Mouse (Mus musculus): ENCODE data around the gene Invs.

Gene Invs

GRCm38 (mm10) chr4:48458436-48458835, 178.9 kb downstream of the Invs start:
- no peak for DNase-seq (ENCODE audit: low read depth, low spot score)

DNA sequence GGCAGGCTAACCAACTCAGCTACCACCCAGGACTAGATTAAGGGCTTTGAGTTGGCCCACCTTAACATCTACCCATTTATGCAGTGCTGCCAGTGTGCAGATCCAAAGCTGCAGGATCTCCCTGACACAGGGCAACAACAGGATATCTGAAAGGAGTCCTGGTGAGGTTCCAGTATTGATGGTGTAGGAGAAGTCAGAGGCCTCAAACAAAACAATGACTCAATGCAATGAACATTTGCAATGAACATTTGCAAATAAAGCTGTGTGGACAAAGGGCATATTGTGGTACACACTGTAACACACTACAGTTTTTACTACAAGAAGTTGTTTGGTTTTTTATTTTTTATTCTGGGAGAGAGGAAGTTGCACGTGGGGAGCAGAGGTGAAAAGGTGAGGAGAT, 181.5 kb downstream of the Invs start:
- DNase-seq (ENCODE audit: low read depth, low spot score): no peak

GRCm38 (mm10) chr4:48470977-48471376, 191.4 kb downstream of the Invs start:
- no peak for DNase-seq (ENCODE audit: low read depth, low spot score)

DNA sequence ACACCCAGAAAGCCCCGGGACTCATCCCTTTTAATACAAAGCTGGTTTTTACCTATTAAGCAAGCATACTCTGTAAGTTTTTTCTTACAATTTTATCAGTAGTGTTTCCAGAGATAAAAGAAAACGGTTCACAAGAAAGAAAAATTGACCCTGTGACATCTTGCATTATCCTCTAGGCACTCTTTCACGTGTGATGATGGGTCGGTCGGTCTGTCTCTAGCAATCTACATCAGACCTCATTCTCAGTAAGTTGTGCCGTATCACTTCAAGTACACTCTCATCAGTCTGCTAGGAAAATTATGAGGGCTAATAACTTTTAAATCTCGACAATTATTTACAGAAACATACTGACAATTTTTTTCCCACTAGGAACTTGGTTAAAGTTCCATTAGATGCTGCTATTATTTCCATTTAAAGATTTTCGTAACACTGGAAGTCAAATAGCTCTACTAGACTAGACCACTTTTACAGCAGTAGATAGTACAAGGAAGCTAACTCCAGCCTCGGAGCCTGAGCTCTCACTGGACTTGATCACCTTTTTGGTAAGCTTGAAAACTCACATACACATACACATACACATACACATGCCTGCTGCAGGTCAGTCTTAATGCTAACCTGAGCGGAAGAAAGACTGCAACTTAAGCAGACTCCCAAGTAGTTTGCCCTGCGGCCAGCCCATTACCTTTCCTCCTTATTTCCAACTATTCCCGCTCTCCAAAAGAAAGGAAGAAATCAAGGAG, 192.7 kb downstream of the Invs start:
- DNase-seq (ENCODE audit: low read depth, low spot score): no peak

DNA sequence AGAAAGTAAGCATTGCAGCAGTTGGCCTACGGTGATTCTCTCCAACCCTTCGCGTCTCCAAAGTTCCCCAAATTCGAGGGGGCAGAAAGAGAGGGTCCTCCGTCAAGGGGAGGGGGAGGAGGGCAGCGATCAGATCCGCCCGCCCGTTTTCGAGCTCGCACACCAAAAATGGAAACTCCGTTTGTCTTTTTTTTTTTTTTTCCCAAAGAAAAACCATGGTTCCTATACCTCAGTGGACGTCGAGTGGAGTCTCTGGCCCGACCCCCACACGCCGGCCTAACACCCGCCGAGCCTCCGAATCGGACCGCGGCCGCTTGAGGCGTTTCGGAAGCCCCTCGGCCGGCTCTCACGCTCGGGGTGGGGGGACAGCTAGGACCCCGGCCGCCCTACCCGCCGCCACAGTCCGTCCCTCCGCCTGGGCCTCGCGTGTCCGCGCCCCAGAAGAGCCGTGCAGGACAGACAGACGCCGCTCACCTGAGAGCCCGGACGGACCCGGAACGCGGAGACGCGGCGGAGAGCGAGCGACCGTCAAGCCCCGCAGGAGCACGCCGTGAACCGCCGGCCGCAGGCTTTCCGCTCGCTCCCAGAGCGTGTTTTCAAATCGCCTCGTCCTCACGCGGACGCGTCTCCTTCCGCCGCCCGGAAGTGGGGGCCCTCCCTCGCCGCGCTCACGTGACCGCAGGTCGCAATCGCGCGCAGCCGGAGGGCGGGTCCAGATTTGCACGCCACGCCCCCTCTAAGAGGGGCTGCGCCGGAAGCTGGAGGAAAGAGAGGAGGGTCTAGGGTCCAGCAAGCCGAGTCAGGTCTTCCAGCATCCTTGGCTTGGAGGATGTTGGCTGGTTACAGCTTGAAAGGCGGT, 193.5 kb downstream of the Invs start, which contains the start of gene Tex10:
Gene Tex10 (minus strand): TSS at position 668 of the 859 bp plus-strand sequence.
- peak; percentile 80 for DNase-seq (ENCODE audit: low read depth, low spot score)

- DNase-seq (ENCODE audit: low read depth, low spot score): no peak
Observed at GRCm38 (mm10) chr4:48473651-48474011, 194.1 kb downstream of the Invs start.

GRCm38 (mm10) chr4:48481287-48481686, 201.7 kb downstream of the Invs start:
- no peak for DNase-seq (ENCODE audit: low read depth, low spot score)
